Mouse (Mus musculus): Measurements from ENCODE around the gene Zdhhc1. TPM values are rescaled to one million over a fixed set of nuclear protein-coding genes. Genes with fewer than 3 reads are reported as not detected.

Gene Zdhhc1
- total RNA-seq (2022): 10 to 100 TPM; 20.6 to 40.1 (median 31.3) TPM

GRCm38 (mm10) chr8:105496439-105497180 lies at the start of gene Zdhhc1:
Gene Zdhhc1, minus strand, starts transcription at chr8:105496902.
- peak; percentile 80 for DNase-seq

- no peak for DNase-seq
Observed at GRCm38 (mm10) chr8:105545249-105545648, 48.5 kb upstream of the Zdhhc1 start.

GRCm38 (mm10) chr8:105544544-105545205 lies 48.0 kb upstream of the Zdhhc1 start:
- DNase-seq: no peak

- no peak for DNase-seq
Observed at GRCm38 (mm10) chr8:105543703-105544102, 47.0 kb upstream of the Zdhhc1 start.

- no peak for DNase-seq
Observed at GRCm38 (mm10) chr8:105542808-105543207, 46.1 kb upstream of the Zdhhc1 start.

- DNase-seq: no peak
Observed at GRCm38 (mm10) chr8:105542032-105542656, 45.4 kb upstream of the Zdhhc1 start.

- no peak for DNase-seq
Observed at GRCm38 (mm10) chr8:105538940-105539339, 42.2 kb upstream of the Zdhhc1 start.

- peak; percentile 52 for DNase-seq
Observed at GRCm38 (mm10) chr8:105537011-105537677, 40.4 kb upstream of the Zdhhc1 start.

GRCm38 (mm10) chr8:105536546-105536945 lies 39.8 kb upstream of the Zdhhc1 start:
- DNase-seq: no peak

GRCm38 (mm10) chr8:105533892-105534329 lies 37.2 kb upstream of the Zdhhc1 start:
- no peak for DNase-seq

- DNase-seq: no peak
Observed at GRCm38 (mm10) chr8:105533439-105533838, 36.7 kb upstream of the Zdhhc1 start.

GRCm38 (mm10) chr8:105531774-105532173 lies 35.1 kb upstream of the Zdhhc1 start:
- no peak for DNase-seq

- DNase-seq: no peak
Observed at GRCm38 (mm10) chr8:105529271-105529670, 32.6 kb upstream of the Zdhhc1 start.

- no peak for DNase-seq
Observed at GRCm38 (mm10) chr8:105528206-105528605, 31.5 kb upstream of the Zdhhc1 start.

- DNase-seq: no peak
Observed at GRCm38 (mm10) chr8:105527110-105527509, 30.4 kb upstream of the Zdhhc1 start.

- DNase-seq: no peak
Observed at GRCm38 (mm10) chr8:105522890-105523289, 26.2 kb upstream of the Zdhhc1 start.

- no peak for DNase-seq
Observed at GRCm38 (mm10) chr8:105521995-105522769, 25.5 kb upstream of the Zdhhc1 start.

- DNase-seq: no peak
Observed at GRCm38 (mm10) chr8:105521061-105521460, 24.4 kb upstream of the Zdhhc1 start.

- no peak for DNase-seq
Observed at GRCm38 (mm10) chr8:105520521-105520920, 23.8 kb upstream of the Zdhhc1 start.

- DNase-seq: no peak
Observed at GRCm38 (mm10) chr8:105519591-105519990, 22.9 kb upstream of the Zdhhc1 start.

- no peak for DNase-seq
Observed at GRCm38 (mm10) chr8:105518436-105519313, 22.0 kb upstream of the Zdhhc1 start, which contains the start of gene Hsd11b2. Gene Hsd11b2, plus strand, starts transcription at chr8:105518755.
